Mouse (Mus musculus) left cerebral cortex, postnatal 25 days (tissue): ENCODE measurements around the gene Angel2. TPM values are rescaled to one million over a fixed set of nuclear protein-coding genes. Genes with fewer than 3 reads are reported as not detected.

Experiments used
- DNase-seq, 2 experiments: peaks; one replicate each; pipeline ENCODE4 v3.0.0; 2022; ENCODE audit warnings: low spot score in 2 of 2, mixed read lengths in 1 of 2
- intact Hi-C: fragments of 180-260 bp; cut with DNase I; formaldehyde crosslinking; loops from one replicate; pipeline ENCODE4 v1.15.1; 2025
- total RNA-seq, 2 experiments: library from RNA; stranded (reverse); gene quantifications; 2 replicates each; pipeline ENCODE4 v1.2.3; 2021

The Angel2 gene
- total RNA-seq, 2 experiments from 2014 or later = 59.7 to 63.6 TPM

- intact Hi-C loops = no loop called here
- no peak for DNase-seq
Measured at GRCm38 (mm10) chr1:190976887-190977573, 52.1 kb downstream of the Angel2 start.

GRCm38 (mm10) chr1:190978001-190978400 is 53.1 kb downstream of the Angel2 start:
- intact Hi-C loops = no loop called here
- no peak for DNase-seq

DNA sequence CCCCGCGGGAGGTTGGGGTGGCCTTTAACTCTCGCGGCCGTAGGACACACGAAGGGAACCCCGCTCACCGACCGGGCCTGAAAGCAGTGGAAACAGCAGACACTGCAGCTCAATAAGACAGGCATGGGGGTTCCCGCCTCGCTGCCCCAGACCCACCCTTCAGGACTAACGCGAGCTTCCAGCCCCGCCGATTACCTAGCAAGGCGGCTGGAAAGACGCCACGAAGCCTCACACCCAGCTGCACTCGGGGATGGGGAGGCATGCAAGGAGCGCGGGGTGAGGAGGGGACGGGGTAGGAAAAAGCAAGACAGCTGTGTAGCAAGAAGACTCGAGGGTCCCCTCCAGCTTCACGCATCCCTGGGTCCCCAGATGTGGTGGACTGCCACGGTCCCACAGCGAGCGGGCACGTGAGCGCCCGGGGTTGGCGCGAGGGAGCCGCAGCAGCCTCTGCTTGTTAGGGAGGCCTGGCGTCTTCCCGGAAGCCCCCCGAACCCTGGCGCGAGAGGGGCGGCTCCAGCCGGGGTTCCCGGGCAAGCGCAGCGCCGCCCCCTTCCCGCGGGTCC is 53.7 kb downstream of the Angel2 start:
- intact Hi-C loops = no loop called here
- no peak for DNase-seq

DNA sequence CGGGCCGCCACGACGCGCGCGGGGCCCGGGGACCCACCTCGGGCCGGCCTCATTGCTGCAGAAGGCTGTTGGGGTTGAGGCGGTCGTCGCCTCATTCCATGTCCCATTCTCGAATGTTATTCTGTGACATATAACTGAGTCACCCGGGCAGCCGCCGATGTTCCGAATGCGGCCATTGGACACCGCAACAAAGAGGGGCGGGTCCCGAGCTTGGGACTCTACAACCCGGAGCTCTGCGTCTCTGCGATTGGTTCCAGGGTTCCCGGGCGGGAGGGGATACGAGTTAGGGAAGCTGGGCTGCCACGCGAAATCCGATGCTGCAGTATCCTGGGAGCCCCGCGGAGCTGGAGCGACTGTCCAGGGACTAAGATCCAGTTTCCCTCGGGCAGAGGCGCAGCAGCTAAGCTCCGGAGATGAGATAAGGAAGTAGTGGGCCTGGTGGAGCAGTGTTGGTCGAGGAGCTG is 54.2 kb downstream of the Angel2 start, which contains the start of gene Vash2:
Vash2 (minus strand) TSS at position 197 of the 464 bp plus-strand sequence.
- intact Hi-C loops = no loop called here
- peak; percentile 66 to 75 for DNase-seq

- intact Hi-C loops = no loop called here
- DNase-seq = no peak
Measured at GRCm38 (mm10) chr1:190980470-190980869, 55.6 kb downstream of the Angel2 start.

DNA sequence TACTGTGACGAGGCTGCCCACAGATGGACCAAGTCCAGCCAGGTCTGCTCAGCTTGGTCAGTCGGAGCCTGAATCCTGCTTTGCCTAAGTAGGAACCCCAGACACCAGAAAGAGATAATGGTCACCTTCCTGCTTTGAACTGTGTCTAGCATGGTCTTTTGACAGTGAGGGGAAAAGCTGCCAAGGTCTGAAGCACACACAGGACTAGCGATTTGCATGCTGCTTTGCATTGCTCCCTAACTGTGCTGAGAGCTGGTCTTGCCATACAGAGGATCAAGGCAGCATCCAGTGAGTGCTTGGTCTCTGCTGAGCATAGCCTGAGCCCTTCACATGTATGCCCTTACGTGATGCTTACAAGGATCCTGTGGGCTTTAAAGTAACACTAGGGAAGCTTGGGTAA is 56.5 kb downstream of the Angel2 start:
- intact Hi-C loops = no loop called here
- DNase-seq = no peak

DNA sequence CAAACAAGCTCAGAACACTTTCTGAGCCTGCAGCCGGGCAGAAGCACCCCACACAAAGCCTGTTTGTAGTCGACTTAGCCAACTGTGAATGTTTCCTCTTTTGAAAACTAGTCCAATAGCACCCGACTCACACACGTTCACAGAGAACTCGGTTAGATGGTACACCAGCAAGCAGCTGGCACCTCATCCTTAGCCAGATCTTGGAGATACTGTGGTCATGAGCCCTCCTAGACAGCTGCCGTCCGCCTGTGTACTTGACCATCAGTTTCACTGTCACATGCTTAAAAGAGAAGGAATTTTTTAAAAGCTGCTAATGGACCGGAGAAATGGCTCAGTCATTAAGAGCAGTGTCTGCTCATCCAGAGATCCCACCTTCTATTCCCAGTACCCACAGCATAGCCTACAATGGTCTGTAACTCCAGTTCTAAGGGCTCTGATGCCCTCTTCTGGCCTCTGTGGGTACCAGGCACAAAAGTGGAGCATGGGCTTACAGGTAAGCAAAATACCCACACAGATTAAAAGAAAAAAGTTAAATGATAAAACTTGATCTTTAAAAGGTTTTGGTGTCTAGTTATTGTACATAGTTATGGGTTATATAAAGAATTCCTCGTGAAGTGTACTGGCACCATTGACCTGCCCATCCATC is 64.6 kb downstream of the Angel2 start:
- intact Hi-C loops = no loop called here
- no peak for DNase-seq

DNA sequence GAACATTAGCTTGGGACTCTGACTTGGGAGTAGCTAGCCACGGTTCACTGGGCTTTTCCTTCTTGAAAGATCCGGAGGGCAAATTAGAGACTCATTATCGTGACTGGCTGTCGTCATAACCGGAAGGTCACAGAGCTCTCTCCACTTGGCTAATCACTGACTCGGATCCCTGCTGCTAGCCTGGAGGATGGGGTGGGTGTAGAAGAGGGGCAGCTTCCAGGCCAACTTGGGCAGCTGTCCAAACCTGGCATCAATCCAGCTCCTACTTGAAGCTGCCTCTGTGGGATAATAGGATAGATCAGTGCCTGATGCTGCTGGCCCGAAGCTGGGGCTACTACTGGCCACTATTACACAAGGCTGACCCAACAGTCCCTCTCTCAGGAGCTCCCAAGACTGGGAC is 70.6 kb downstream of the Angel2 start:
- intact Hi-C loops = no loop called here
- DNase-seq = peak; percentile 29 to 42

GRCm38 (mm10) chr1:190996346-190996877 is 71.5 kb downstream of the Angel2 start:
- intact Hi-C loops = no loop called here
- no peak for DNase-seq

Other genes starting within 250 kb of the Angel2 start
- 100 to 1,000 TPM; 106 to 110 TPM for gene Rps6kc1, start 13.3 kb upstream of the Angel2 start, total RNA-seq
- 1 to 10 TPM; 1.8 to 1.9 TPM for gene Vash2, start 54.2 kb downstream of the Angel2 start, total RNA-seq
- 10 to 100 TPM; 13.0 to 15.3 TPM for gene Flvcr1, start 101.0 kb downstream of the Angel2 start, total RNA-seq
- not detected for gene Spata45, start 111.5 kb downstream of the Angel2 start, total RNA-seq
- gene Tatdn3, start 137.8 kb downstream of the Angel2 start, total RNA-seq = 10 to 100 TPM; 26.6 to 27.1 TPM
- gene Nsl1, start 137.9 kb downstream of the Angel2 start, total RNA-seq = under 1 TPM; 0.32 to 0.69 TPM
- gene Batf3, start 172.7 kb downstream of the Angel2 start, total RNA-seq = 1 to 10 TPM; 1.2 to 1.9 TPM
- not detected for gene Fam71a, start 239.7 kb downstream of the Angel2 start, total RNA-seq